Mouse (Mus musculus): ENCODE data around the gene Ptgfrn.

- TF ChIP-seq CTCF (conservative IDR thresholded peaks at IDR 0.05; ENCODE audit: low read length) (no peak), NANOG (IDR thresholded peaks at IDR 0.05; ENCODE audit: borderline replicate concordance, low read length) (no peak), POU5F1 (IDR thresholded peaks at IDR 0.05; ENCODE audit: borderline replicate concordance, low read length) (no peak)
These were observed 51.9 kb downstream of the Ptgfrn start for GRCm38 (mm10) chr3:101058203-101058602.

Measured in E14TG2a.4 (cell line).